Mouse (Mus musculus) forelimb bud, embryonic 11.5 days (tissue): ENCODE data around the gene Sppl3.

Experiments used
- DNase-seq: peaks from one replicate; pipeline ENCODE4 v3.0.0-alpha.2; 2012; ENCODE audit warnings: low read depth, low spot score

The Sppl3 gene

GRCm38 (mm10) chr5:115010577-115011216 lies at the start of gene Sppl3:
Gene Sppl3, plus strand, starts transcription at chr5:115011137.
- DNase-seq: peak; percentile 88

GRCm38 (mm10) chr5:114961590-114962360 lies 49.2 kb upstream of the Sppl3 start:
- DNase-seq: peak; percentile 33

- no peak for DNase-seq
Measured at GRCm38 (mm10) chr5:114964315-114964966, 46.5 kb upstream of the Sppl3 start.

GRCm38 (mm10) chr5:114964967-114965898 lies 45.7 kb upstream of the Sppl3 start:
- no peak for DNase-seq

- no peak for DNase-seq
Measured at GRCm38 (mm10) chr5:114967523-114968268, 43.2 kb upstream of the Sppl3 start.

- no peak for DNase-seq
Measured at GRCm38 (mm10) chr5:114968651-114969050, 42.3 kb upstream of the Sppl3 start.

- no peak for DNase-seq
Measured at GRCm38 (mm10) chr5:114969064-114969463, 41.9 kb upstream of the Sppl3 start.

GRCm38 (mm10) chr5:114969609-114970215 lies 41.2 kb upstream of the Sppl3 start:
- no peak for DNase-seq

GRCm38 (mm10) chr5:114970824-114971227 lies 40.1 kb upstream of the Sppl3 start, which contains the start of gene Hnf1a:
Gene Hnf1a, minus strand, starts transcription at chr5:114971094.
- DNase-seq: no peak

- no peak for DNase-seq
Measured at GRCm38 (mm10) chr5:114972201-114972600, 38.7 kb upstream of the Sppl3 start.

- no peak for DNase-seq
Measured at GRCm38 (mm10) chr5:114973131-114973530, 37.8 kb upstream of the Sppl3 start.

GRCm38 (mm10) chr5:114976935-114977334 lies 34.0 kb upstream of the Sppl3 start:
- DNase-seq: no peak

- no peak for DNase-seq
Measured at GRCm38 (mm10) chr5:114978473-114978872, 32.5 kb upstream of the Sppl3 start.

- DNase-seq: peak; percentile 50
Measured at GRCm38 (mm10) chr5:114978888-114979249, 32.1 kb upstream of the Sppl3 start.

- DNase-seq: peak; percentile 74
Measured at GRCm38 (mm10) chr5:114979250-114980121, 31.5 kb upstream of the Sppl3 start.

GRCm38 (mm10) chr5:114980122-114980748 lies 30.7 kb upstream of the Sppl3 start:
- peak; percentile 21 for DNase-seq

- DNase-seq: no peak
Measured at GRCm38 (mm10) chr5:114982001-114982400, 28.9 kb upstream of the Sppl3 start.

- no peak for DNase-seq
Measured at GRCm38 (mm10) chr5:114985074-114985473, 25.9 kb upstream of the Sppl3 start.

- no peak for DNase-seq
Measured at GRCm38 (mm10) chr5:114996447-114996846, 14.5 kb upstream of the Sppl3 start.
